Mouse (Mus musculus) right cerebral cortex, postnatal 4 days (tissue): ENCODE measurements at regions not wholly inside any gene's neighbourhood (a gene's known extent, or its start where the extent isn't known, plus 50 kb on each side); places are given as distances from the start of the nearest gene placed in this dataset.

ENCODE experiments used
- DNase-seq: peaks from one replicate; pipeline ENCODE4 v3.0.0-alpha.2; 2022

- DNase-seq = no peak
Observed at GRCm38 (mm10) chrX:13224902-13225301, 55.9 kb upstream of the Ddx3x start.

GRCm38 (mm10) chrX:13226429-13226828 is 54.3 kb upstream of the Ddx3x start:
- DNase-seq = no peak

DNA sequence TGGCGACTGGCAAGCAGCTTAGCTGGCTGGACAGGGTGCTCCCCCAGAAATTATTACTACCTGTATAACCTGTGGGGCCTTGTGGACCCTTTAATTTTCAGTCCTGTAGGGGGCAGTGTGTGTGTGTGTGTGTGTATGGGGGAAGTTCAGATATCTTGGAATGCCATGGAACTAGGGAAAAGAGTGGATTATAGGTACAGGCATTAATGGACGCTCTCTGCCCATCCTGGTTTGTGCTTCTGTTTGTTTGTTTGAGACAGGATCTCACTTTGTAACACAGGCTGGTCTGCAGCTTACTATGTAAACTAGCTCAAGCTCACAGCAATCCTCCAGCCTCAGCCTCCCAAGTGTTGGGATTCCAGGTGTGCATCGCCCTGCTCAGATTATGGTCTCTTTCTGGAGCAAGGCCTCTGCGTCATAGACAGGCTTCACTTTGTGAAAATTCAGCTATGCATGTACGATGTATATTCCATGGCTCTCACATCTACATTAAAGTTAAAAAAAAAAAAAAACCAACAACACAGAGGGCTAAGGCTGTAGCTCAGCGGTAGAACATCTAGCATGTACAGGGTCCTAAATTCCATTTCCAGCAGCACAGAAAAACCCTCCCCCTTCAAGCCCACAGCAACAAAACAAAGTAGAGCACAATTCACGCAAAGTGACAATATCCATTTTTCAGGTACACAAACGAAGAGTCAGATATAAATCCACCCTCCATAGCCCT is 50.7 kb upstream of the Ddx3x start:
- DNase-seq = no peak

DNA sequence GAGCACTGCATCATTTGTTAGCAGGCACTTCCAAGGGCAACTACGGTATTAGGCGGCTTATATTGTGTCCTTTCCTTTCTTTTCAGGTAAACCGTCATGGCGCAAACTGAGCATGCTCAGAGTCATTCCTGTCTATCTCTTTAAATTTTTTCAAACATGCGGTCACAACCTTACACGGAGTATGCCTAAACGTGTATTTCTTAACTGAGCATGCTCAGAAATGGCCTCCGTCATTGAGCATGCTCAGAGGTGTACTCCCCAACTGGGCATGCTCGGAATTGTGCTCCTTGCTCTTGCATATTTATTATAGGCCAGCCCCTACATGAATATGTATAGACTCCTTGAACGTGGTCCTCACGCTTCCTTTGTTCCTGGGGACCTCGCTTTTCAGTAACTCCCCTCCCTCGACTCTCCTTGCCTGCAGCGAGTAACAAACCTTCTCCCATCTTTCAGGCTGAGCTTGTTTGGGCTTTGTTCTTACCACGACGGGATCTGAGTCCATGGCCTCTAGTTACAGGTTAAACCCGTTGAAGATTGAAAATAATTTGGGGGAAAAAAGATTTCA is 50.1 kb upstream of the Ddx3x start:
- peak; percentile 53 for DNase-seq
